Mouse (Mus musculus) hindbrain, embryonic 11.5 days (tissue): Measurements from ENCODE around the gene Grid1. TPM values are rescaled to one million over a fixed set of nuclear protein-coding genes. Genes with fewer than 3 reads are reported as not detected.

Source experiments
- ATAC-seq: fragments of 200-750 bp; cut with Nextera tagmentation; 2 replicates; pipeline ENCODE4 v1.8.0; 2017; ENCODE audit warnings: mild to moderate bottlenecking, moderate TSS enrichment, moderate library complexity; ENCODE audit not compliant: low FRiP score
- DNase-seq: peaks from one replicate; pipeline ENCODE4 v3.0.0-alpha.2; 2015; ENCODE audit warnings: low spot score
- H3K27ac ChIP-seq: fragments of 300-500 bp; sonication (generic); 2 replicates; pipeline ENCODE4 v1.5.1; 2014; ENCODE audit warnings: mild to moderate bottlenecking, low read depth, low read length
- H3K27me3 ChIP-seq: fragments of 300-500 bp; sonication (generic); 2 replicates; pipeline ENCODE4 v1.6.1; 2014; ENCODE audit warnings: mild to moderate bottlenecking, low read length, moderate library complexity, mixed read lengths; ENCODE audit not compliant: control insufficient read depth, insufficient read depth
- H3K36me3 ChIP-seq: fragments of 300-500 bp; sonication (generic); 2 replicates; pipeline ENCODE4 v1.6.1; 2014; ENCODE audit warnings: mild to moderate bottlenecking, low read length, moderate library complexity, mixed read lengths; ENCODE audit not compliant: control insufficient read depth, insufficient read depth
- H3K4me1 ChIP-seq: fragments of 300-500 bp; sonication (generic); replicated peaks from 2 replicates; pipeline ENCODE4 v1.6.1; 2014; ENCODE audit warnings: low read length, mixed read lengths; ENCODE audit not compliant: control insufficient read depth, insufficient read depth
- H3K4me2 ChIP-seq: fragments of 300-500 bp; sonication (generic); replicated peaks from 2 replicates; pipeline ENCODE4 v1.6.1; 2014; ENCODE audit warnings: mild to moderate bottlenecking, low read depth, low read length
- H3K4me3 ChIP-seq: fragments of 300-500 bp; sonication (generic); 2 replicates; pipeline ENCODE4 v1.5.1; 2014; ENCODE audit warnings: low read depth, low read length
- H3K9ac ChIP-seq: fragments of 300-500 bp; sonication (generic); 2 replicates; pipeline ENCODE4 v1.6.1; 2014; ENCODE audit warnings: low read depth, low read length
- H3K9me3 ChIP-seq: fragments of 300-500 bp; sonication (generic); 2 replicates; pipeline ENCODE4 v1.6.1; 2016; ENCODE audit warnings: low read length; ENCODE audit not compliant: control insufficient read depth
- WGBS: fragments of 180-500 bp; shearing (Covaris S2); extraction: QIAGEN DNeasy Blood & Tissue Kit; methylation state at CpG from one replicate; pipeline ENCODE4 v1.1.7; 2014; 5-methylcytosine and 5-hydroxymethylcytosine counted together
- polyA plus RNA-seq: library from polyadenylated mRNA; unstranded; fragments of >200 nt; fragmentation: Nextera tagmentation; extraction: Ambion mirVana; gene quantifications from 2 replicates; pipeline ENCODE4 v1.2.1, GENCODE M21; 2014

Gene Grid1
- polyA plus RNA-seq, 1 experiment from 2014 or later, result 0.54 TPM

- no peak for DNase-seq
- Histone ChIP-seq H3K27ac (no peak overlapping the region), H3K9me3 (no peaks in the 10 kb centered on the region), H3K4me1 (no peaks in the 10 kb centered on the region), H3K27me3 (no peaks in the 10 kb centered on the region), H3K9ac (no peak overlapping the region), H3K4me3 (no peak overlapping the region), H3K4me2 (no peak overlapping the region), H3K36me3 (no peaks in the 10 kb centered on the region)
- no peak for ATAC-seq
- WGBS, result 72% methylated on average over 2 of the region's 2 CpGs
Observed at GRCm38 (mm10) chr14:35222196-35222595, 402.3 kb downstream of the Grid1 start.

GRCm38 (mm10) chr14:35227581-35227980 lies 407.7 kb downstream of the Grid1 start:
- WGBS, result 91% methylated on average over 5 of the region's 5 CpGs
- no peaks in the 10 kb centered on the region for H3K4me1 ChIP-seq
- DNase-seq, result no peak
- no peak for ATAC-seq
- H3K9me3 ChIP-seq, result no peaks in the 10 kb centered on the region
- no peak overlapping the region for H3K4me3 ChIP-seq
- no peak overlapping the region for H3K27ac ChIP-seq
- H3K4me2 ChIP-seq, result no peak overlapping the region
- H3K36me3 ChIP-seq, result no peaks in the 10 kb centered on the region
- H3K9ac ChIP-seq, result no peak overlapping the region
- no peaks in the 10 kb centered on the region for H3K27me3 ChIP-seq

- no peak overlapping the region for H3K27ac ChIP-seq
- H3K9ac ChIP-seq, result no peak overlapping the region
- H3K9me3 ChIP-seq, result no peaks in the 10 kb centered on the region
- DNase-seq, result no peak
- H3K27me3 ChIP-seq, result no peaks in the 10 kb centered on the region
- no peaks in the 10 kb centered on the region for H3K36me3 ChIP-seq
- no peak overlapping the region for H3K4me3 ChIP-seq
- no peak for ATAC-seq
- no peak overlapping the region for H3K4me2 ChIP-seq
- no peaks in the 10 kb centered on the region for H3K4me1 ChIP-seq
Observed at GRCm38 (mm10) chr14:35231384-35231783, 411.5 kb downstream of the Grid1 start.

GRCm38 (mm10) chr14:35242882-35243281 lies 423.0 kb downstream of the Grid1 start:
- no peak overlapping the region for H3K27ac ChIP-seq
- H3K4me1 ChIP-seq, result no peaks in the 10 kb centered on the region
- no peak overlapping the region for H3K4me3 ChIP-seq
- DNase-seq (no peak), ATAC-seq (no peak)
- 92% methylated on average over 6 of the region's 6 CpGs for WGBS
- no peaks in the 10 kb centered on the region for H3K27me3 ChIP-seq
- H3K9me3 ChIP-seq, result no peaks in the 10 kb centered on the region
- H3K36me3 ChIP-seq, result no peaks in the 10 kb centered on the region
- H3K9ac ChIP-seq, result no peak overlapping the region
- H3K4me2 ChIP-seq, result no peak overlapping the region

- Histone ChIP-seq H3K27ac (no peak overlapping the region), H3K9me3 (no peaks in the 10 kb centered on the region), H3K36me3 (no peaks in the 10 kb centered on the region), H3K4me2 (no peak overlapping the region), H3K4me1 (no peaks in the 10 kb centered on the region), H3K4me3 (no peak overlapping the region), H3K27me3 (no peaks in the 10 kb centered on the region), H3K9ac (no peak overlapping the region)
- WGBS, result 91% methylated on average over 7 of the region's 7 CpGs
- DNase-seq (no peak), ATAC-seq (no peak)
Observed at GRCm38 (mm10) chr14:35244776-35245548, 425.1 kb downstream of the Grid1 start.

- no peaks in the 10 kb centered on the region for H3K27me3 ChIP-seq
- H3K4me1 ChIP-seq, result no peaks in the 10 kb centered on the region
- H3K4me3 ChIP-seq, result no peak overlapping the region
- WGBS, result 84% methylated on average over 4 of the region's 4 CpGs
- no peaks in the 10 kb centered on the region for H3K36me3 ChIP-seq
- ATAC-seq (no peak), DNase-seq (no peak)
- H3K4me2 ChIP-seq, result no peak overlapping the region
- no peak overlapping the region for H3K9ac ChIP-seq
- H3K27ac ChIP-seq, result no peak overlapping the region
- H3K9me3 ChIP-seq, result no peaks in the 10 kb centered on the region
Observed at GRCm38 (mm10) chr14:35250412-35250811, 430.5 kb downstream of the Grid1 start.

GRCm38 (mm10) chr14:35254477-35254876 lies 434.6 kb downstream of the Grid1 start:
- Histone ChIP-seq H3K4me3 (no peak overlapping the region), H3K36me3 (no peaks in the 10 kb centered on the region), H3K4me1 (no peaks in the 10 kb centered on the region), H3K27ac (no peak overlapping the region), H3K4me2 (no peak overlapping the region), H3K9ac (no peak overlapping the region), H3K27me3 (no peaks in the 10 kb centered on the region), H3K9me3 (no peaks in the 10 kb centered on the region)
- 72% methylated on average over 2 of the region's 2 CpGs for WGBS
- ATAC-seq (no peak), DNase-seq (no peak)

GRCm38 (mm10) chr14:35270260-35270659 lies 450.4 kb downstream of the Grid1 start:
- WGBS, result 94% methylated on average over 4 of the region's 4 CpGs
- H3K9ac ChIP-seq, result no peak overlapping the region
- H3K4me3 ChIP-seq, result no peak overlapping the region
- no peaks in the 10 kb centered on the region for H3K9me3 ChIP-seq
- H3K36me3 ChIP-seq, result no peaks in the 10 kb centered on the region
- H3K4me1 ChIP-seq, result no peaks in the 10 kb centered on the region
- ATAC-seq, result no peak
- no peak overlapping the region for H3K27ac ChIP-seq
- no peaks in the 10 kb centered on the region for H3K27me3 ChIP-seq
- no peak for DNase-seq
- no peak overlapping the region for H3K4me2 ChIP-seq

GRCm38 (mm10) chr14:35309201-35309600 lies 489.3 kb downstream of the Grid1 start:
- ATAC-seq (no peak), DNase-seq (no peak)
- Histone ChIP-seq H3K4me2 (no peak overlapping the region), H3K36me3 (no peaks in the 10 kb centered on the region), H3K27me3 (no peaks in the 10 kb centered on the region), H3K27ac (no peak overlapping the region), H3K9ac (no peak overlapping the region), H3K9me3 (no peaks in the 10 kb centered on the region), H3K4me1 (no peaks in the 10 kb centered on the region), H3K4me3 (no peak overlapping the region)
- 89% methylated on average over 7 of the region's 7 CpGs for WGBS
